Mouse (Mus musculus): Measurements from ENCODE around the gene Galns. TPM values are rescaled to one million over a fixed set of nuclear protein-coding genes. Genes with fewer than 3 reads are reported as not detected.
A peak's percentile ranks its signal among the peaks of the same experiment; 100 is the strongest.
"Not testable (repeated sequence)": the region's sequence is repeated elsewhere in the genome, so short reads cannot be mapped to it uniquely, and the experiment has no call there.

The Galns gene
- polyA plus RNA-seq, 1 experiment from 2014 or later = 8.0 TPM

GRCm38 (mm10) chr8:122573577-122573976 lies 37.7 kb downstream of the Galns start:
- 68% methylated on average over 9 of the region's 9 CpGs for WGBS

GRCm38 (mm10) chr8:122573176-122573575 lies 38.1 kb downstream of the Galns start:
- H3K4me2 ChIP-seq; H3K27me3 ChIP-seq; H3K9me3 ChIP-seq (replicated peaks); H3K4me3 ChIP-seq; H3K9ac ChIP-seq; H3K27ac ChIP-seq; ATAC-seq (replicated peaks; ENCODE audit: insufficient number of reproducible peaks, insufficient read depth, low FRiP score, low read depth): not testable (repeated sequence)
- peaks cover 38% of the 10 kb centered on the region for H3K36me3 ChIP-seq
- 54% methylated on average over 4 of the region's 4 CpGs for WGBS
- peaks cover 45% of the 10 kb centered on the region for H3K4me1 ChIP-seq (replicated peaks)

More at GRCm38 (mm10) chr8:122573577-122573976, 37.7 kb downstream of the Galns start:
- ATAC-seq (replicated peaks; ENCODE audit: insufficient number of reproducible peaks, insufficient read depth, low FRiP score, low read depth) = no peak
- H3K36me3 ChIP-seq = peaks cover 38% of the 10 kb centered on the region
- H3K9ac ChIP-seq = no peak overlapping the region
- no peak overlapping the region for H3K4me3 ChIP-seq
- H3K4me1 ChIP-seq (replicated peaks) = peaks cover 45% of the 10 kb centered on the region
- no peak overlapping the region for H3K4me2 ChIP-seq
- no peaks in the 10 kb centered on the region for H3K9me3 ChIP-seq (replicated peaks)
- H3K27me3 ChIP-seq = no peaks in the 10 kb centered on the region
- H3K27ac ChIP-seq = no peak overlapping the region

- Histone ChIP-seq H3K4me3 (no peak overlapping the region), H3K9ac (no peak overlapping the region), H3K36me3 (peaks cover 38% of the 10 kb centered on the region), H3K9me3 (replicated peaks) (no peaks in the 10 kb centered on the region), H3K4me1 (replicated peaks) (peaks cover 45% of the 10 kb centered on the region), H3K4me2 (no peak overlapping the region), H3K27ac (no peak overlapping the region), H3K27me3 (no peaks in the 10 kb centered on the region)
- ATAC-seq (replicated peaks; ENCODE audit: insufficient number of reproducible peaks, insufficient read depth, low FRiP score, low read depth) = no peak
- WGBS = 84% methylated on average over 3 of the region's 3 CpGs
These were observed 38.5 kb downstream of the Galns start for GRCm38 (mm10) chr8:122572751-122573150.

- WGBS = 90% methylated on average over 17 of the region's 17 CpGs
- Histone ChIP-seq H3K4me3 (no peak overlapping the region), H3K9me3 (replicated peaks) (no peaks in the 10 kb centered on the region), H3K27ac (no peak overlapping the region), H3K4me1 (replicated peaks) (peaks cover 46% of the 10 kb centered on the region), H3K36me3 (peaks cover 38% of the 10 kb centered on the region), H3K9ac (no peak overlapping the region), H3K27me3 (no peaks in the 10 kb centered on the region), H3K4me2 (no peak overlapping the region)
- no peak for ATAC-seq (replicated peaks; ENCODE audit: insufficient number of reproducible peaks, insufficient read depth, low FRiP score, low read depth)
These were observed 39.5 kb downstream of the Galns start for GRCm38 (mm10) chr8:122571750-122572267.

GRCm38 (mm10) chr8:122571153-122571552 lies 40.1 kb downstream of the Galns start:
- no peaks in the 10 kb centered on the region for H3K27me3 ChIP-seq
- H3K36me3 ChIP-seq = peaks cover 38% of the 10 kb centered on the region
- H3K9me3 ChIP-seq (replicated peaks) = no peaks in the 10 kb centered on the region
- peaks cover 47% of the 10 kb centered on the region for H3K4me1 ChIP-seq (replicated peaks)
- H3K9ac ChIP-seq = no peak overlapping the region
- H3K4me2 ChIP-seq = no peak overlapping the region
- whole genome bisulfite sequencing = 94% methylated on average over 11 of the region's 11 CpGs
- H3K4me3 ChIP-seq = no peak overlapping the region
- no peak overlapping the region for H3K27ac ChIP-seq
- no peak for ATAC-seq (replicated peaks; ENCODE audit: insufficient number of reproducible peaks, insufficient read depth, low FRiP score, low read depth)

- no peak overlapping the region for H3K4me3 ChIP-seq
- ATAC-seq (replicated peaks; ENCODE audit: insufficient number of reproducible peaks, insufficient read depth, low FRiP score, low read depth) = no peak
- no peak overlapping the region for H3K4me2 ChIP-seq
- no peaks in the 10 kb centered on the region for H3K9me3 ChIP-seq (replicated peaks)
- peaks cover 38% of the 10 kb centered on the region for H3K36me3 ChIP-seq
- 94% methylated on average over 16 of the region's 16 CpGs for WGBS
- H3K27me3 ChIP-seq = no peaks in the 10 kb centered on the region
- no peak overlapping the region for H3K9ac ChIP-seq
- H3K4me1 ChIP-seq (replicated peaks) = peaks cover 36% of the 10 kb centered on the region
- no peak overlapping the region for H3K27ac ChIP-seq
These were observed 41.3 kb downstream of the Galns start for GRCm38 (mm10) chr8:122569996-122570395.

- H3K36me3 ChIP-seq = peaks cover 38% of the 10 kb centered on the region
- 59% methylated on average over 9 of the region's 9 CpGs for WGBS
- H3K27me3 ChIP-seq = no peaks in the 10 kb centered on the region
These were observed 41.9 kb downstream of the Galns start for GRCm38 (mm10) chr8:122569329-122569728.

GRCm38 (mm10) chr8:122568881-122569309 lies 42.4 kb downstream of the Galns start:
- Histone ChIP-seq H3K9ac (peak overlapping the region; percentile 92), H3K36me3 (peaks cover 38% of the 10 kb centered on the region), H3K9me3 (replicated peaks) (no peaks in the 10 kb centered on the region), H3K4me1 (replicated peaks) (peaks cover 27% of the 10 kb centered on the region), H3K27ac (0 out of 2 replicates have a peak overlapping the region, but pooled peaks have one; percentile 10), H3K4me3 (peak overlapping the region; percentile 91), H3K4me2 (peak overlapping the region; percentile 90), H3K27me3 (no peaks in the 10 kb centered on the region)
- ATAC-seq (replicated peaks; ENCODE audit: insufficient number of reproducible peaks, insufficient read depth, low FRiP score, low read depth) = no peak
- WGBS = 22% methylated on average over 10 of the region's 10 CpGs

More at GRCm38 (mm10) chr8:122569329-122569728, 41.9 kb downstream of the Galns start:
- Histone ChIP-seq H3K4me2 (peak overlapping the region; percentile 90), H3K4me1 (replicated peaks) (peaks cover 30% of the 10 kb centered on the region), H3K4me3 (peak overlapping the region; percentile 91), H3K27ac (0 out of 2 replicates have a peak overlapping the region, but pooled peaks have one; percentile 10), H3K9ac (peak overlapping the region; percentile 92), H3K9me3 (replicated peaks) (no peaks in the 10 kb centered on the region)
- ATAC-seq (replicated peaks; ENCODE audit: insufficient number of reproducible peaks, insufficient read depth, low FRiP score, low read depth) = no peak

GRCm38 (mm10) chr8:122568109-122568504 lies 43.2 kb downstream of the Galns start:
- Histone ChIP-seq H3K9ac (peak overlapping the region; percentile 92), H3K4me2 (peak overlapping the region; percentile 90), H3K36me3 (peaks cover 36% of the 10 kb centered on the region), H3K27me3 (no peaks in the 10 kb centered on the region), H3K4me3 (peak overlapping the region; percentile 91), H3K4me1 (replicated peaks) (peaks cover 27% of the 10 kb centered on the region), H3K9me3 (replicated peaks) (no peaks in the 10 kb centered on the region), H3K27ac (peak overlapping the region; percentile 97)
- ATAC-seq (replicated peaks; ENCODE audit: insufficient number of reproducible peaks, insufficient read depth, low FRiP score, low read depth) = peak; percentile 38
- 0% methylated on average over 34 of the region's 34 CpGs for WGBS

GRCm38 (mm10) chr8:122567361-122568108 lies 43.7 kb downstream of the Galns start, which contains the start of gene Cdt1:
Gene Cdt1 (plus strand): TSS chr8:122568015.
- H3K4me2 ChIP-seq = peak within 1 kb of the TSS; percentile 90
- peak; percentile 97 for ATAC-seq (replicated peaks; ENCODE audit: insufficient number of reproducible peaks, insufficient read depth, low FRiP score, low read depth)
- H3K9me3 ChIP-seq (replicated peaks) = no peaks in the 10 kb centered on the region
- peak within 1 kb of the TSS; percentile 97 for H3K27ac ChIP-seq
- under 1% methylated on average over 62 of the region's 62 CpGs for WGBS
- H3K4me1 ChIP-seq (replicated peaks) = peaks cover 27% of the 10 kb centered on the region
- peak within 1 kb of the TSS; percentile 91 for H3K4me3 ChIP-seq
- H3K36me3 ChIP-seq = peaks cover 30% of the 10 kb centered on the region
- peak within 1 kb of the TSS; percentile 92 for H3K9ac ChIP-seq
- H3K27me3 ChIP-seq = no peaks in the 10 kb centered on the region

- Histone ChIP-seq H3K27me3 (no peaks in the 10 kb centered on the region), H3K4me1 (replicated peaks) (peaks cover 27% of the 10 kb centered on the region), H3K9me3 (replicated peaks) (no peaks in the 10 kb centered on the region), H3K9ac (peak overlapping the region; percentile 92), H3K4me3 (peak overlapping the region; percentile 91), H3K4me2 (peak overlapping the region; percentile 90), H3K36me3 (peaks cover 22% of the 10 kb centered on the region), H3K27ac (peak overlapping the region; percentile 97)
- ATAC-seq (replicated peaks; ENCODE audit: insufficient number of reproducible peaks, insufficient read depth, low FRiP score, low read depth) = no peak
- WGBS = 24% methylated on average over 6 of the region's 6 CpGs
These were observed 44.5 kb downstream of the Galns start for GRCm38 (mm10) chr8:122566766-122567165.
